Comparison of ENCODE assay signal across 22 mouse cellular contexts in the genomic region with DNA sequence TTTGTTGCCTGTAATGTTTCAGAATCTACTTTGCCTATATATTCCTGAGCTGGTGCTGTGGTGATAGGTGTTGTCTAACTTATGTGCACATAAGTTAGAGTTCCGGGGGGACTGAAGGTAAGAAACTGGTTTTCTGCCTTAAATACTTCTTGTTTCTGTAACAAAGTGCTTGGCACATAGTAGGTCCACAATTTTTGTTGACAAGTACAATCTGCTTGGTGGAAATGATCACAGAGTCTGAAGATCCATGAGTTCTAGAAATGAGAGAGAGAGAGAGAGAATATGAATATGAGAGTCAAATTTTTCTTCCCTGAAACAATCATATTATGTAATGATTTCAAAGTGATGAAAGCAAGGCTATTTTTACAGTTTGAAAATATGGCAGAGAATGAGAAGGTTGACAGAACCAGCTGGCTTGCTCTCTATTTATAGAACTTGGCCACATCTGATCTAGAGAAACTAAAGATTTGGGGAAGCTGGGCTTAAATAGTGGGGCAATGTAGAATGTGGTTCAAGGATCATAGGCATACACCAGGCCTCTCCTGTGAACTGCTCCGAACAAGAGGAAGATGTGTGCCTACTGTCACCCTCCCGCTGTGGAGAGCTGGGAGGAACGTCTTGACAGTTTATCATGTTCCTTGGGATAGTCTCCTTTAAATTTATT. TPM values are rescaled to one million over a fixed set of nuclear protein-coding genes. Genes with fewer than 3 reads are reported as not detected.
A peak's percentile ranks its signal among the peaks of the same experiment; 100 is the strongest.
DNase-seq lines count a peak whose midpoint lies in the region; ATAC-seq and TF ChIP-seq lines count a peak whose summit lies in the region.
"Had no signal": no experiment of that assay in that cellular context is flagged by ENCODE, and none has a peak within 500 bp of the region (broad histone marks: within the 10 kb centered on the region; RNA-seq: fewer than 3 reads in every experiment).

No protein-coding gene starts in this region.

- no peak for TF ChIP-seq EP300 in CH12.LX (IDR thresholded peaks at IDR 0.05; ENCODE audit: low read length)

- DNase-seq in layer of hippocampus, adult 2 months (ENCODE audit: low spot score in 2 of 2), result peak in 1 of 2 experiments; percentile 46
- no peak for DNase-seq in layer of hippocampus, postnatal 36 days
- no peak for DNase-seq in CH12.LX (ENCODE audit: extremely low read depth)
- DNase-seq in kidney, adult 8-10 months, result no peak
- no peak for DNase-seq in heart, postnatal 14 days
- DNase-seq: adrenal gland, adult 8-10 months; cerebellum, adult 18-20 months; cerebellum, postnatal 25 days; gastrocnemius, postnatal 10 days; kidney, adult 2 months; kidney, postnatal 4 days; lung, postnatal 14 days had no signal

- H3K36me3 ChIP-seq in CH12.LX (replicated peaks in 1 of 2; ENCODE audit: control insufficient read depth in 1 of 2, insufficient read depth in 1 of 2, low read length in 1 of 2) (peaks cover 45 to 90% of the 10 kb centered on the region in 2 experiments), macrophage (ENCODE audit: inconsistent target) (peaks cover 45% of the 10 kb centered on the region)
- no peaks in the 10 kb centered on the region for H3K36me3 ChIP-seq in intestine, embryonic 15.5 days

- dilution Hi-C loops in CH12.LX (cut with MboI; ENCODE audit: extremely low pct_ligation_motif_present, extremely low pct_unique_long_range_greater_than_20kb, low sequenced_read_pairs), result no loop called here

- H3K9me3 ChIP-seq in CH12.LX (replicated peaks; ENCODE audit: low read length), result no peaks in the 10 kb centered on the region
- H3K9me3 ChIP-seq in intestine, embryonic 15.5 days, result no peaks in the 10 kb centered on the region
- H3K9me3 ChIP-seq: embryonic facial prominence, embryonic 10.5 days; heart, embryonic 15.5 days; limb, embryonic 15.5 days; midbrain, embryonic 12.5 days; neural tube, embryonic 15.5 days had no signal

- no peak for TF ChIP-seq CTCF in layer of hippocampus, adult 2 months (conservative IDR thresholded peaks at IDR 0.05)
- no peak for TF ChIP-seq CTCF in CH12.LX (conservative IDR thresholded peaks at IDR 0.05 in 1 of 2, IDR thresholded peaks at IDR 0.05 in 1 of 2; ENCODE audit: low read depth in 2 of 2, low read length in 2 of 2)
- TF ChIP-seq CTCF in bone marrow macrophage, adult 2 months (IDR thresholded peaks at IDR 0.05; ENCODE audit: low read depth, low read length), result no peak

- peaks cover 0 to 16% of the 10 kb centered on the region in 2 experiments; a peak in 2 of 4 replicates for H3K4me1 ChIP-seq in CH12.LX (ENCODE audit: control insufficient read depth in 1 of 2, insufficient read depth in 2 of 2)
- peaks cover 23% of the 10 kb centered on the region for H3K4me1 ChIP-seq in bone marrow macrophage, adult 2 months (ENCODE audit: control insufficient read depth, insufficient read depth, low read length)
- no peaks in the 10 kb centered on the region for H3K4me1 ChIP-seq in intestine, embryonic 15.5 days (replicated peaks)
- H3K4me1 ChIP-seq: limb, embryonic 15.5 days; midbrain, embryonic 12.5 days; neural tube, embryonic 15.5 days had no signal

- in situ Hi-C loops in CH12.LX (cut with MboI; ENCODE audit: low pct_ligation_motif_present, low pct_unique_long_range_greater_than_20kb, low sequenced_read_pairs), result no loop called here

- H3K79me2 ChIP-seq in CH12.LX (replicated peaks; ENCODE audit: control insufficient read depth, extremely low read depth, insufficient read depth, poor library complexity, severe bottlenecking) (no peaks in the 10 kb centered on the region), macrophage (ENCODE audit: inconsistent target) (no peaks in the 10 kb centered on the region)

- WGBS in macrophage (ENCODE audit: missing documents), result 36% methylated on average over 4 of the region's 4 CpGs
- 92% methylated on average over 4 of the region's 4 CpGs for WGBS in intestine, embryonic 15.5 days

- no peak for ATAC-seq in intestine, embryonic 15.5 days

- no peak overlapping the region for H3K4me3 ChIP-seq in layer of hippocampus, adult 2 months
- no peak overlapping the region for H3K4me3 ChIP-seq in CH12.LX (replicated peaks in 1 of 3; ENCODE audit: low read depth in 2 of 3, low read length in 2 of 3, poor library complexity in 1 of 3)
- no peak overlapping the region for H3K4me3 ChIP-seq in bone marrow macrophage, adult 2 months (ENCODE audit: insufficient read depth, low read length)
- no peak overlapping the region for H3K4me3 ChIP-seq in macrophage (ENCODE audit: inconsistent target)
- H3K4me3 ChIP-seq in intestine, embryonic 15.5 days (replicated peaks), result no peak overlapping the region
- H3K4me3 ChIP-seq: embryonic facial prominence, embryonic 10.5 days; heart, embryonic 15.5 days; limb, embryonic 15.5 days; midbrain, embryonic 12.5 days; neural tube, embryonic 15.5 days had no signal

- TF ChIP-seq RAD21 in CH12.LX (IDR thresholded peaks at IDR 0.05; ENCODE audit: low read depth, low read length), result no peak

- no peak overlapping the region for H3K9ac ChIP-seq in CH12.LX (ENCODE audit: insufficient read depth, low read depth)
- no peak overlapping the region for H3K9ac ChIP-seq in intestine, embryonic 15.5 days
- H3K9ac ChIP-seq: heart, embryonic 15.5 days; limb, embryonic 15.5 days; midbrain, embryonic 12.5 days; neural tube, embryonic 15.5 days had no signal

- peak overlapping the region; percentile 86 for H3K27ac ChIP-seq in layer of hippocampus, adult 2 months
- H3K27ac ChIP-seq in CH12.LX (ENCODE audit: insufficient read depth, low read depth) (no peak overlapping the region), macrophage (peak overlapping the region; percentile 28; the same call in 1 of the 2 replicates)
- peak overlapping the region; percentile 27 for H3K27ac ChIP-seq in bone marrow macrophage, adult 2 months (ENCODE audit: insufficient read depth, low read depth, low read length)
- H3K27ac ChIP-seq in intestine, embryonic 15.5 days, result no peak overlapping the region
- H3K27ac ChIP-seq: embryonic facial prominence, embryonic 10.5 days; limb, embryonic 15.5 days; midbrain, embryonic 12.5 days; neural tube, embryonic 15.5 days had no signal

- intact Hi-C loops in heart, postnatal 14 days (cut with DNase I), result no loop called here

- no peak overlapping the region for H3K4me2 ChIP-seq in CH12.LX (ENCODE audit: insufficient read depth, low read depth, poor library complexity, severe bottlenecking)
- H3K4me2 ChIP-seq in intestine, embryonic 15.5 days (replicated peaks), result no peak overlapping the region
- H3K4me2 ChIP-seq: heart, embryonic 15.5 days; limb, embryonic 15.5 days; midbrain, embryonic 12.5 days; neural tube, embryonic 15.5 days had no signal

- H3K27me3 ChIP-seq in CH12.LX (replicated peaks), result no peaks in the 10 kb centered on the region
- H3K27me3 ChIP-seq in intestine, embryonic 15.5 days (replicated peaks), result no peaks in the 10 kb centered on the region
- H3K27me3 ChIP-seq: heart, embryonic 15.5 days; limb, embryonic 15.5 days; midbrain, embryonic 12.5 days; neural tube, embryonic 15.5 days had no signal

- no peak for TF ChIP-seq POLR2A in CH12.LX (IDR thresholded peaks at IDR 0.05; ENCODE audit: low read depth, low read length)
- TF ChIP-seq POLR2A in bone marrow macrophage, adult 2 months (IDR thresholded peaks at IDR 0.05; ENCODE audit: borderline replicate concordance, low read depth, low read length), result no peak

TF ChIP-seq in CH12.LX, 34 proteins besides CTCF, POLR2A, EP300 and RAD21:
- TF ChIP-seq ZKSCAN1 (IDR thresholded peaks at IDR 0.05; ENCODE audit: borderline replicate concordance, low read depth, low read length) (peak; percentile 74), SIN3A (IDR thresholded peaks at IDR 0.05; ENCODE audit: low read length) (no peak)

RNA-seq across cellular contexts. Expression of gene Aagab, which starts 39.7 kb away (rescaled TPM):
- 10 to 100 TPM; 60.3 to 61.0 TPM for total RNA-seq in layer of hippocampus, adult 2 months (2021)
- total RNA-seq in layer of hippocampus, postnatal 36 days (2021), result 10 to 100 TPM; 60.8 to 65.4 TPM
- total RNA-seq in CH12.LX (2012; rRNA removed) (14.3 and 14.5 TPM in 2 replicates), CH12.LX (2014; rRNA removed) (14.3 and 14.5 TPM in 2 replicates)
- polyA plus RNA-seq in CH12.LX (2012; ENCODE audit: insufficient read length, low read depth) (27.8 and 36.6 TPM in 2 replicates), macrophage (2018) (22.5 to 45.8 TPM (median 24.3 TPM) in 3 replicates)
- polyA plus RNA-seq in bone marrow macrophage, adult 2 months (2012; ENCODE audit: insufficient read depth, insufficient read length, missing spikeins), result 46.2 and 46.5 TPM in 2 replicates
- 100 to 1,000 TPM in 14 of 26 experiments, 10 to 100 TPM in 12; 10.5 to 208 (median 110) TPM for total RNA-seq in macrophage (2018; cell fraction: chromatin; rRNA removed)
- total RNA-seq in macrophage (2018; cell fraction: cytosol; rRNA removed), result 10 to 100 TPM; 17.3 to 54.9 (median 37.3) TPM
- 100 to 1,000 TPM in 3 of 26 experiments, 10 to 100 TPM in 23; 10.7 to 122 (median 65.4) TPM for total RNA-seq in macrophage (2018; cell fraction: nucleus; rRNA removed)
- 27.2 and 28.2 TPM in 2 replicates for polyA plus RNA-seq in intestine, embryonic 15.5 days (2015; fragmentation: Nextera tagmentation; extraction: Ambion mirVana)
- total RNA-seq in heart, postnatal 14 days (2021), result 10 to 100 TPM; 15.2 to 18.7 TPM

RNA-seq across cellular contexts. Expression of gene Iqch, which starts 39.8 kb away (rescaled TPM):
- under 1 TPM in 1 of 2 experiments, not detected in 1; 0.10 TPM for total RNA-seq in layer of hippocampus, adult 2 months (2021)
- under 1 TPM in 1 of 2 experiments, not detected in 1; 0.15 TPM for total RNA-seq in layer of hippocampus, postnatal 36 days (2021)
- total RNA-seq in CH12.LX (2012; rRNA removed) (0.04 TPM in 2 replicates), CH12.LX (2014; rRNA removed) (0.08 and 0.15 TPM in 2 replicates)
- polyA plus RNA-seq in CH12.LX (2012; ENCODE audit: insufficient read length, low read depth) (0.18 and 0.21 TPM in 2 replicates), macrophage (2018) (not detected in 3 replicates)
- polyA plus RNA-seq in bone marrow macrophage, adult 2 months (2012; ENCODE audit: insufficient read depth, insufficient read length, missing spikeins), result not detected in 2 replicates
- total RNA-seq in macrophage (2018; cell fraction: chromatin; rRNA removed), result under 1 TPM in 6 of 26 experiments, not detected in 20; 0.26 to 0.90 (median 0.40) TPM
- under 1 TPM in 5 of 26 experiments, not detected in 21; 0.03 to 0.09 (median 0.06) TPM for total RNA-seq in macrophage (2018; cell fraction: cytosol; rRNA removed)
- under 1 TPM in 7 of 26 experiments, not detected in 19; 0.16 to 0.39 (median 0.22) TPM for total RNA-seq in macrophage (2018; cell fraction: nucleus; rRNA removed)
- 0.08 and 0.14 TPM in 2 replicates for polyA plus RNA-seq in intestine, embryonic 15.5 days (2015; fragmentation: Nextera tagmentation; extraction: Ambion mirVana)
- not detected for total RNA-seq in heart, postnatal 14 days (2021)
- total RNA-seq: gastrocnemius, postnatal 10 days; heart, adult 18-20 months had no signal
- polyA plus RNA-seq: liver, embryonic 16.5 days; midbrain, embryonic 12.5 days had no signal

Comparison
In these comparisons a context has a peak if more than half of its experiments do, and no peak if none do; other contexts are left out.
1. H3K27ac ChIP-seq: peak in layer of hippocampus, adult 2 months (single experiment), bone marrow macrophage, adult 2 months (single experiment) and macrophage (single experiment); none in CH12.LX (single experiment) and intestine, embryonic 15.5 days (single experiment).